Mouse (Mus musculus) MEL (cell line): ENCODE data around the gene Pabpc6. TPM values are rescaled to one million over a fixed set of nuclear protein-coding genes. Genes with fewer than 3 reads are reported as not detected.

Source experiments
- DNase-seq: peaks from one replicate; pipeline ENCODE4 v3.0.0; 2011; ENCODE audit warnings: low read depth, low spot score
- H3K27ac ChIP-seq: 2 replicates; pipeline ENCODE4 v1.5.1; 2012; ENCODE audit warnings: low read depth, mild to moderate bottlenecking, control low read depth, low read length, moderate library complexity; ENCODE audit not compliant: control insufficient read depth
- H3K27me3 ChIP-seq, 2 experiments: fragments of 150-350 bp in 1 of 2; sonication (generic) in 1 of 2; 2 replicates each; pipeline ENCODE4 v1.6.1; 2012; ENCODE audit warnings: low read length in 2 of 2, mild to moderate bottlenecking in 2 of 2, improper control_type of control experiment in 1 of 2, moderate library complexity in 1 of 2; ENCODE audit not compliant: insufficient read depth in 2 of 2, control insufficient read depth in 1 of 2
- H3K36me3 ChIP-seq, 2 experiments: 2 replicates each; pipeline ENCODE4 v1.6.1; 2012 to 2014; ENCODE audit warnings: low read length in 2 of 2, improper control_type of control experiment in 1 of 2, inconsistent platforms in 1 of 2, mild to moderate bottlenecking in 1 of 2; ENCODE audit not compliant: insufficient read depth in 2 of 2, control insufficient read depth in 1 of 2
- H3K4me1 ChIP-seq, 2 experiments: fragments of 150-350 bp in 1 of 2; sonication (generic) in 1 of 2; 2 replicates each; pipeline ENCODE4 v1.6.1; 2012; ENCODE audit warnings: low read length in 2 of 2, improper control_type of control experiment in 1 of 2, mild to moderate bottlenecking in 1 of 2; ENCODE audit not compliant: insufficient read depth in 2 of 2, control insufficient read depth in 1 of 2
- H3K4me3 ChIP-seq, 2 experiments: fragments of 150-350 bp in 1 of 2; sonication (generic) in 1 of 2; 2 replicates each; pipeline ENCODE4 v1.5.1; 2012; ENCODE audit warnings: low read depth in 2 of 2, low read length in 2 of 2, mild to moderate bottlenecking in 2 of 2, moderate library complexity in 2 of 2, control low read depth in 1 of 2, improper control_type of control experiment in 1 of 2; ENCODE audit not compliant: control insufficient read depth in 1 of 2, insufficient read depth in 1 of 2
- H3K79me2 ChIP-seq: 2 replicates; pipeline ENCODE4 v1.6.1; 2012; ENCODE audit warnings: mild to moderate bottlenecking, low read length, moderate library complexity; ENCODE audit not compliant: control insufficient read depth, poor library complexity, insufficient read depth
- H3K9ac ChIP-seq: 2 replicates; pipeline ENCODE4 v1.6.1; 2012; ENCODE audit warnings: low read depth, mild to moderate bottlenecking, control low read depth, low read length, moderate library complexity; ENCODE audit not compliant: control insufficient read depth, poor library complexity, severe bottlenecking
- H3K9me3 ChIP-seq: fragments of 150-350 bp; sonication (generic); replicated peaks from 2 replicates; pipeline ENCODE4 v1.6.1; 2012; ENCODE audit warnings: mild to moderate bottlenecking, low read length, improper control_type of control experiment, moderate library complexity; ENCODE audit not compliant: insufficient read depth
- CHD1 ChIP-seq: IDR thresholded peaks from 2 replicates; pipeline ENCODE4 v1.6.1; 2012; ENCODE audit warnings: low read depth, mild to moderate bottlenecking, inconsistent platforms, low read length, improper control_type of control experiment
- CHD2 ChIP-seq: IDR thresholded peaks from 2 replicates; pipeline ENCODE4 v1.6.1; 2011; ENCODE audit warnings: low read length, improper control_type of control experiment
- CTCF ChIP-seq, 3 experiments: IDR thresholded peaks in 2 of 3; conservative IDR thresholded peaks in 1 of 3; 2 replicates each; pipeline ENCODE4 v1.5.1; 2011 to 2012; ENCODE audit warnings: low read length in 3 of 3, low read depth in 2 of 3, mild to moderate bottlenecking in 2 of 3, improper control_type of control experiment in 1 of 3, inconsistent platforms in 1 of 3, mixed read lengths in 1 of 3, moderate library complexity in 1 of 3; ENCODE audit not compliant: control insufficient read depth in 1 of 3, insufficient read depth in 1 of 3, poor library complexity in 1 of 3, severe bottlenecking in 1 of 3
- ETS1 ChIP-seq: IDR thresholded peaks from 2 replicates; pipeline ENCODE4 v1.6.1; 2012; ENCODE audit warnings: low read depth, mild to moderate bottlenecking, inconsistent platforms, low read length, improper control_type of control experiment, moderate library complexity
- GABPA ChIP-seq: IDR thresholded peaks from 2 replicates; pipeline ENCODE4 v1.6.1; 2012; ENCODE audit warnings: low read depth, mild to moderate bottlenecking, inconsistent platforms, low read length, improper control_type of control experiment, moderate library complexity
- GATA1 ChIP-seq: IDR thresholded peaks from 2 replicates; pipeline ENCODE4 v1.6.1; 2011; ENCODE audit warnings: low read depth, low read length, improper control_type of control experiment
- HCFC1 ChIP-seq: IDR thresholded peaks from 2 replicates; pipeline ENCODE4 v1.6.1; 2012; ENCODE audit warnings: low read depth, mild to moderate bottlenecking, inconsistent platforms, low read length, improper control_type of control experiment, moderate library complexity
- KAT2A ChIP-seq: conservative IDR thresholded peaks from 2 replicates; pipeline ENCODE4 v1.6.1; 2012; ENCODE audit warnings: low read depth, low read length, improper control_type of control experiment, inconsistent platforms
- MAX ChIP-seq: IDR thresholded peaks from 2 replicates; pipeline ENCODE4 v1.6.1; 2011; ENCODE audit warnings: low read length, improper control_type of control experiment
- MAZ ChIP-seq: IDR thresholded peaks from 2 replicates; pipeline ENCODE4 v1.6.1; 2012; ENCODE audit warnings: low read depth, mild to moderate bottlenecking, inconsistent platforms, low read length, improper control_type of control experiment
- MEF2A ChIP-seq: IDR thresholded peaks from 2 replicates; pipeline ENCODE4 v1.6.1; 2014; ENCODE audit warnings: low read depth, mild to moderate bottlenecking, inconsistent platforms, low read length, improper control_type of control experiment; ENCODE audit not compliant: poor library complexity, insufficient replicate concordance, severe bottlenecking; ENCODE audit errors: extremely low read depth
- MXI1 ChIP-seq: IDR thresholded peaks from 2 replicates; pipeline ENCODE4 v1.6.1; 2011; ENCODE audit warnings: mild to moderate bottlenecking, low read depth, low read length, improper control_type of control experiment
- NELFE ChIP-seq: IDR thresholded peaks from 2 replicates; pipeline ENCODE4 v1.6.1; 2011; ENCODE audit warnings: low read depth, low read length, improper control_type of control experiment
- NRF1 ChIP-seq: IDR thresholded peaks from 2 replicates; pipeline ENCODE4 v1.6.1; 2014; ENCODE audit warnings: low read depth, mild to moderate bottlenecking, inconsistent platforms, low read length, improper control_type of control experiment, moderate library complexity; ENCODE audit not compliant: poor library complexity, insufficient read depth, severe bottlenecking
- POLR2A ChIP-seq, 2 experiments: IDR thresholded peaks; 2 replicates each; pipeline ENCODE4 v1.6.1; 2011 to 2012; ENCODE audit warnings: low read length in 2 of 2, mild to moderate bottlenecking in 2 of 2, control low read depth in 1 of 2, improper control_type of control experiment in 1 of 2, low read depth in 1 of 2, moderate library complexity in 1 of 2; ENCODE audit not compliant: control insufficient read depth in 1 of 2, insufficient read depth in 1 of 2, poor library complexity in 1 of 2
- POLR2AphosphoS2 ChIP-seq: IDR thresholded peaks from 2 replicates; pipeline ENCODE4 v1.6.1; 2011; ENCODE audit warnings: low read length, improper control_type of control experiment
- RCOR1 ChIP-seq: IDR thresholded peaks from 2 replicates; pipeline ENCODE4 v1.6.1; 2012; ENCODE audit warnings: low read depth, mild to moderate bottlenecking, inconsistent platforms, low read length, improper control_type of control experiment
- SMC3 ChIP-seq: IDR thresholded peaks from 2 replicates; pipeline ENCODE4 v1.6.1; 2011; ENCODE audit warnings: low read depth, low read length, improper control_type of control experiment
- TAL1 ChIP-seq: IDR thresholded peaks from 2 replicates; pipeline ENCODE4 v1.6.1; 2012; ENCODE audit warnings: mild to moderate bottlenecking, inconsistent platforms, low read length, moderate library complexity, mixed read lengths
- TBP ChIP-seq: IDR thresholded peaks from 2 replicates; pipeline ENCODE4 v1.8.0; 2011; ENCODE audit warnings: low read depth, low read length, improper control_type of control experiment
- UBTF ChIP-seq: IDR thresholded peaks from 2 replicates; pipeline ENCODE4 v1.6.1; 2012; ENCODE audit warnings: low read depth, mild to moderate bottlenecking, inconsistent platforms, low read length, improper control_type of control experiment, moderate library complexity, borderline replicate concordance; ENCODE audit not compliant: insufficient read depth
- USF1 ChIP-seq: IDR thresholded peaks from 2 replicates; pipeline ENCODE4 v1.6.1; 2014; ENCODE audit warnings: low read depth, mild to moderate bottlenecking, inconsistent platforms, low read length, improper control_type of control experiment, moderate library complexity
- ZKSCAN1 ChIP-seq: IDR thresholded peaks from 2 replicates; pipeline ENCODE4 v1.6.1; 2012; ENCODE audit warnings: low read depth, mild to moderate bottlenecking, inconsistent platforms, low read length, improper control_type of control experiment, moderate library complexity
- polyA plus RNA-seq, 2 experiments: library from polyadenylated mRNA; stranded (reverse) in 1 of 2; unstranded in 1 of 2; fragments of >175 nt in 1 of 2; fragments of >200 nt in 1 of 2; gene quantifications; 2 replicates each; pipeline versions ENCODE4 v1.2.1 to v1.2.4; 2012; ENCODE audit warnings: low replicate concordance in 2 of 2, low read depth in 1 of 2; ENCODE audit not compliant: insufficient read length in 2 of 2, insufficient read depth in 1 of 2, missing spikeins in 1 of 2
- total RNA-seq: library from RNA; depleted of rRNA; stranded (reverse); fragments of 300-350 nt; gene quantifications from 2 replicates; pipeline ENCODE4 v1.2.3, GENCODE M21; 2012

The Pabpc6 gene
- total and polyA plus RNA-seq, 3 experiments: not detected

DNA sequence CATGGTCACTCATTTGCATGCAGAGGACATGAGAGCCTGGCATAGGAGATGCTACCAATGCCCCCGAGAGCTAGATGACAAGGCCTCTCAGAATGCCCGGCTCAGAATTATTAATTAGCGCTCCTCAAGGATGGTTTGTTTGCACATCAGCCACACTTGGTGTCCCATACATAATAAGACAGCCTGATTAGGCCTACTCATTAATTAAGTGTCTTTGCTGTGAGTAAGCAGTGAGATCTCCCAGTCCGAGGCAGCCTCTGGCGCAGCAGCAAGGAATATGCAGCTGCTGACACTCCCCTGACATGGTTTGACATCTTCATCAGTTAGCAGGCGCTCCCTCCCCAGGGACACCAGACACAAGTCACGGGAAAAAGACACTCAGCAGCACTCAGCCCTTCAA is 28.2 kb upstream of the Pabpc6 start:
- no peak overlapping the region for H3K27ac ChIP-seq

DNA sequence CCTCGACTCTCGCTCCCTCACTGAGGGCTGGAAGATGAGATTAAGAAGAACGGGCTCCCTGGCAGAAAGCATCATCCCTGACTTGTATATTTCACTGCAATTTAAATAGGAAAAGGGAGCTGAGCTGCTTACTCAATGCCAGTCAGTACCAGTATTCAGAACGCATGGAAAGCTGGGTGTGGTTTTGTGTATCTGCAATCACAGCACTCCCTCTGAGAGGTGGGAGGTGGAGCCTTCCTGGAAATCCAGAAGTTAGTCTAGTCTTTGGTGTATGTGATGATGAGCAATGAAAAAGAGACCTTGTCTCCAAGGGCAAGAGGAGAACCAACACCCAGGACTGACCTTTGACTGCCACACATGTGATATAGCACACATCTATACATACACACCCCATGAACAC is 21.7 kb upstream of the Pabpc6 start:
- no peak overlapping the region for H3K27ac ChIP-seq
- H3K36me3 ChIP-seq: no peaks in the 10 kb centered on the region
- H3K79me2 ChIP-seq: no peaks in the 10 kb centered on the region
- no peaks in the 10 kb centered on the region for H3K27me3 ChIP-seq
- H3K4me3 ChIP-seq: no peak overlapping the region
- no peak overlapping the region for H3K9ac ChIP-seq
- TF ChIP-seq SMC3 (no peak), MXI1 (no peak), MAZ (no peak), POLR2AphosphoS2 (no peak), RCOR1 (no peak), ZKSCAN1 (no peak), CHD1 (no peak), TAL1 (no peak), GABPA (no peak), NELFE (no peak), MEF2A (no peak), KAT2A (no peak), ETS1 (no peak), HCFC1 (no peak), TBP (no peak)
- TF ChIP-seq, all 39 proteins: peak for 0
- Histone ChIP-seq H3K4me1 (no peaks in the 10 kb centered on the region), H3K9me3 (no peaks in the 10 kb centered on the region)
- DNase-seq: no peak

More for the DNA sequence above, 28.2 kb upstream of the Pabpc6 start:
- Histone ChIP-seq H3K36me3 (no peaks in the 10 kb centered on the region), H3K4me1 (no peaks in the 10 kb centered on the region), H3K9ac (no peak overlapping the region), H3K27me3 (no peaks in the 10 kb centered on the region), H3K9me3 (no peaks in the 10 kb centered on the region), H3K79me2 (no peaks in the 10 kb centered on the region), H3K4me3 (no peak overlapping the region)
- no peak for DNase-seq
- no peak for TF ChIP-seq UBTF
- TF ChIP-seq NRF1: no peak
- TF ChIP-seq CHD1: no peak
- no peak for TF ChIP-seq GATA1
- no peak for TF ChIP-seq CHD2
- TF ChIP-seq POLR2A (IDR thresholded peaks at IDR 0.05; ENCODE audit: control insufficient read depth in 1 of 2, insufficient read depth in 1 of 2, low read depth in 1 of 2, low read length in 2 of 2, poor library complexity in 1 of 2): no peak
- no peak for TF ChIP-seq USF1
- TF ChIP-seq MAX: no peak
- no peak for TF ChIP-seq CTCF (IDR thresholded peaks at IDR 0.05 in 2 of 3, conservative IDR thresholded peaks at IDR 0.05 in 1 of 3; ENCODE audit: control insufficient read depth in 1 of 3, insufficient read depth in 1 of 3, low read depth in 2 of 3, low read length in 3 of 3, poor library complexity in 1 of 3, severe bottlenecking in 1 of 3)
